Mouse (Mus musculus) c-Kit-negative CD71-positive TER-119-positive erythroid progenitor cells, embryonic 14.5 days (primary cell): ENCODE measurements around the gene Ksr2.

ENCODE experiments used
- DNase-seq: peaks from one replicate; pipeline ENCODE4 v3.0.0-alpha.2; 2013; ENCODE audit warnings: low read depth, low spot score

The Ksr2 gene

GRCm38 (mm10) chr5:117689840-117690239 is 276.0 kb downstream of the Ksr2 start:
- no peak for DNase-seq

DNA sequence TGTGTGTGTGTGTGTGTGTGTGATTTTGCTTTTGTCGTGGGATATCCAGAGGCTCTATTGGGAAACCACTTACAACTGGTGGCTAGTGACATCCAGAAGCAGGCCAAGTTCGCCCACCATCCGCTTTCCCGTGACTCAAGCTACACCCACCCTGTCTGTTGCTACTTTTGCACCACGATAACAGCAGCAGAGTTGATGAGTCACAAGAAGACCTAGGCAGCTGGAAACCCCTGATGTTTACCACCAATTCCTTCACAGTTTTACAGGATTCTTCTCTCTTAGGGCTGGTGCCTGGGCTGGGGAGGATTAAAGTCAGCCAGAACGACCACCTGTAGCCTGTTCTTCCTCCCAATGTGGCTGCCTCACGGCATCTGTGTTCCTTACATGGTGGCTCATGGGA is 277.5 kb downstream of the Ksr2 start:
- no peak for DNase-seq

DNA sequence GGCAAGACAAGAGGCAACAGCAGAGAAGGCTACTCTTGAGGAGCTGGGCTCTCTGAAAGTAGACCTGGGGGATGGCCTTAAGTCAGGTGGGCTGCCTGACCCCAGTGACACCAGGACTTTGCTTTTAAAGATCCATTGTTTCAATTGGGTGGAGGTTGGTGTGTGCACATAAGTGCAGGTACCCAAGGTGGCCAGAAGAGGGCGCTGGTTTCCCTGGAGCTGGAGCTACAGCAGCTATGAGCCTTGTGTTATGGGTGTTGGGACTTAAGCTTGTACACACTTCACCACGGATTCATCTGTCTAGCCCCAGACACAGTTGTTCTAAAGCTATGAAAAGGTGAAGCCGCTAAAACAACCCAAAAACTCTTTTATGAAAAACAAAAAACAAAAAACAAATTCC is 279.8 kb downstream of the Ksr2 start:
- DNase-seq, result no peak

DNA sequence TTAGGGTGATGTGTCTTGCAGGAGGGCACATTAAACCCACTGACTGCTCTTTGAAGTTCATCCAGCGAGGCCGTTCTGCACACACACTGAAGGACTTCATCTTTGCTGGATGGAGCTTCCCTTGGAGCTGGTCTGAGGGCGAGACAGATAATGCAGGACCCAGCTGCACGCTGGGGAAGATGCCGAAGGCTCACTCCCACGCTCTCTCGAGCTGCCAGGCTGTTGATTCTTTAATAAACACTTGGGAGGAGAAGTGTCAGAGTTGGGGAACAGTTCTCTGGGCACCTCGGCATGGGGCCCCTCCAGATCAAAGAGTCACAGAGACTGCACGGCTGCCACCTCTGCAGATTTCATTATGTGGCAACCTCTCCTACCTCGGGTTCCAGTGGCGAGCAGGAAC is 280.8 kb downstream of the Ksr2 start:
- no peak for DNase-seq

DNA sequence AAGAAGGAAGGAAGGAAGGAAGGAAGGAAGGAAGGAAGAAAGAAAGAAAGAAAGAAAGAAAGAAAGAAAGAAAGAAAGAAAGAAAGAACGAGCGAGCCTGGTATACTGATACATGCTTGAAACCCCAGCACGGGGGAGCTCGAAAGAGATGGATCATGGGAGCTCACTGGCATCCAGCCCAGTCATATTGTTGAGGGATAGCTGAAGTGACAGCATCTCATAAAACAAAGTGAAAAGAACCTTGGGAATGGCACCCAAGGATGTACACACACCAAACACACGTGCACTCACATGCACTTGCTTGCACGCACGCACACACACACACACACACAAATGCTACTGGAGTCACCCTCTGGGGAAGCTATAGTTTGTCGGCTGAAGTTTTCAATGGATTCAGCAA is 282.6 kb downstream of the Ksr2 start:
- DNase-seq, result no peak

DNA sequence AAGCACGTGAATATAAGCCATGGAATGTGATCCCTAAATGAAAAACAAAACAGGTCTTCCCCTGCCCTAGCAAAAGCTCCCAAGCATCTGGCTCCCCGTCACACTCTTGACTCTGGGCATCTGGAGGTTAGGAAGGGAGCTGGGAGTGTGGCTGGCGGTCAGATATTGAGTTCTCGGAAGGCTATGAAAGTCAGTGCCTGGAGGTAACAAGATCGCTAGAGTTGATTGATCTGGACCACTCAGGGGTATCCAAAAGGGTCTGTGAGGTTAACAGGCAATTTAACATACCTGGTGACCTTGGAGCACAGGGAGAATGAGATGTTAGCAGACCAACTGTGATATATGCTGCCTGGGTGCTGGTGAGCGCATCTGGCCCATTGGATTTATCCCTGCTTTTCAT is 283.8 kb downstream of the Ksr2 start:
- DNase-seq, result no peak

DNA sequence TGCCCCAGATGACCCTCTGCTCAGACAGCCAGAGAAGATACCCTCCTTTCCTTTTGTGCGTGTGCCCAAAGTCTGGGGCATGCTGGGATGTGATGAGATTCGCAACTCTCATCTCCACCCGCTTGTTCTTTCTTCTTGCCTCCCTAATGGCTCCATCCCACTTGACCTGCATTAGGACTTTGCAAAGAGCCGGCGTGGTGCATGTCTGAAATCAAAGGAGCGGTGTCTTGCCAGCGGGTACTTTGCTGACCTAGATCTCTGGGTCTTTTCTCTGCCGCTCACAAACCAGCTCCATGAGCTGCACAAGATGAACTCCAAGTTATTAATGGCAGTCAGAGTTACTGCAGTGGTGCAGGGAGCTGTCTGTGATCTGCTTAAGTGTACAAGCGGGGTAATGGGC is 290.6 kb downstream of the Ksr2 start:
- no peak for DNase-seq

DNA sequence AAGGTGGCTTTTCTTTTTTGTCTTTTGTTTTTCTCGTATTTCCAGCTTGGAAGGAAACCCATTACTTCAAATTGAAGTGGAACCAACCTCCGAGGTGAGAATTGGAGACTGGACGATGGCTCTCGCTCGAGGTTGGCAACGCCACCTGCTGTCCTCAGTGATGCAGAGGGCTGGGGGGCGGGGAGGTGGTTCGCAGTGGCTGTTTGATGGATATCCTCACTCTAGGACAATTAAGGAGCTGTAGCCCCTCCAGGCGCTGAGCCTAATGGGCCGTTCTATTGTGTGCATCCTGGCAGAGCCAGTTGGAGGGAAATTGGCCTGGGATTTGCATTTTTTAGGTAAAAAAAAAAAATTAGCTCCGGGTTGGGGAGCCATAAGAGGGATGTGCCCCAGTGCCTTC is 292.8 kb downstream of the Ksr2 start:
- DNase-seq, result no peak

- DNase-seq, result no peak
Measured at GRCm38 (mm10) chr5:117709306-117709705, 295.5 kb downstream of the Ksr2 start.

GRCm38 (mm10) chr5:117711636-117712035 is 297.8 kb downstream of the Ksr2 start:
- no peak for DNase-seq

- no peak for DNase-seq
Measured at GRCm38 (mm10) chr5:117712207-117712606, 298.4 kb downstream of the Ksr2 start.

- no peak for DNase-seq
Measured at GRCm38 (mm10) chr5:117717120-117717519, 303.3 kb downstream of the Ksr2 start.

DNA sequence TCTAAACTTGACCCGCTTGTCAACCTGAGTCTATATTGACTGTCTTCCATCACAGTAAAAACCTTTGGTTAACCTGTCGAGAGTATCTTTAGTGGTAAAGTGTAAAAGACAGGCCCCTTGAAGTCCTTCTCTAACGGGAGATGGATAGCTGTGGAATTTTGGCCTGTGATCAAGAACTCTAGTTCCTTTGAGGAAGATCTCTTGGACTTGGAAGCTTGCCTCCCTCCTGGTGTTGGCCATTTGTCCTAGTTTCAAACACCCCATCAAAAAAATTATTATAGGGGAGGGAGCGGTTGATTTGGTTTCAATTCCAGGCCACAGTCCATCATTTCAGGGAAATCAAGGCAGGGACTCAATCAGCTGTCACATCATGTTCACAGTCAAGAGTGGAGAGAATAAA is 309.5 kb downstream of the Ksr2 start:
- DNase-seq, result no peak

- no peak for DNase-seq
Measured at GRCm38 (mm10) chr5:117726548-117726947, 312.7 kb downstream of the Ksr2 start.

DNA sequence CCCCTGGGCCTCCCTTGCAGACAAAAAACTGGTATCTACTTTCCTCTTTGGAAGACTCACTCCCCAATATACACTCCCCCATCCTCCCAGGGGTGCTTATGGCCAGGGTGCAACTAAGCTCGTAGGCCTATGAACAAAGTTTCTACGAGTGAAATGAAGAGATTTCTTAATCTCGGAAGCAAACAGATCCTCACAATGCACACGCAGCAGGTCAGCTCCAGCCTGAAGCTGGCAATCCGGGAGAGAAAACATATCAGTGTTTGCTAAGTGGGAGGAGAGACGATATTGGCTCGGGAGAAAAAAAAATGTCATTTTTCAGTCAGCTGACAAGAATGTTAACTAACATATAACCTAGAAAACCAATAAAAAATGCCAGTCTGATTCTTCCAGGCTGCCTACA is 313.3 kb downstream of the Ksr2 start:
- DNase-seq, result no peak

DNA sequence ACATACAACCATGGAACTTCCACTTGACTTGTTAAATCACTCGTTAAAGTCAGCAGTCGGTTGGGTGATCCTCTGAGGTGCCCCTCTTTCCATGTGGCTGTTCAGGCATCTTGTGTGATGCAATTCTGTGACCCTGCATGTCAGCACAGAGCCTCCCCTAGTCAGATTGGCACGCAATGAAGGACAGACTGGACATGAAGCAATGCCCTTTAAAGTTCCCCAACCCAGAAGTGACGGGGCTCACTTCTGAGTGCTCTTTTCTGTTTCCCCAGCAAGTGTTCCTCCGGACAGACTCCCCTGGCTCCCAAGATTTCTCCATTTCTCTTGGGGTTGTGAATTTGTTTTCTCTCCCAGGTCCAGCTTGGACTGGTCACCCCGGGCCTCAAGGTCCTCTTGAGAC is 317.5 kb downstream of the Ksr2 start:
- DNase-seq, result no peak

DNA sequence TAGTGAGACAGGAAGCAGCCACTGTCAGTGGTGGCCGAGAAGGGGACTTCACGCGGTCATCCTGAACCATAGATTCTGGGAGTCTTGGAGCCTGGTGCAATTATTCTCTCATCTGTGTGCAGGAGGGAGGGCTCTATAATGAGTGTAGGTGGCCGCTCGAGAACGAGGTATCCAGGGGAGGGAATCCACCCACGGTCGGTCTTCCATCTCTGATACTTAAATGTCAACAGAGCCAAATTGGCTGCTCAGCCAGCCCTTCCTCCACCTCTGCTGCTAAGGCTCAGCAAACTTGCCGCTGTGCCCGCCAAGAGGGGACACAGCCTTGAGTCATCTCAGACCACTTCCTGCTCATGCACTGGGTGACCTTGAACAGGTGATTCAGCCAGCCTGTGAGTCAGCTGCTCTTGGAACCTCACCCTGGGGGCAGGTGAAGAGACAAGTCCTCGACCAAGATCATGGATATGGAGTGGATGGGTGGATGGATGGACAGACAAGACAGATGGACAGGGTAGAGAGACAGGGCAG is 330.9 kb downstream of the Ksr2 start:
- DNase-seq, result no peak

DNA sequence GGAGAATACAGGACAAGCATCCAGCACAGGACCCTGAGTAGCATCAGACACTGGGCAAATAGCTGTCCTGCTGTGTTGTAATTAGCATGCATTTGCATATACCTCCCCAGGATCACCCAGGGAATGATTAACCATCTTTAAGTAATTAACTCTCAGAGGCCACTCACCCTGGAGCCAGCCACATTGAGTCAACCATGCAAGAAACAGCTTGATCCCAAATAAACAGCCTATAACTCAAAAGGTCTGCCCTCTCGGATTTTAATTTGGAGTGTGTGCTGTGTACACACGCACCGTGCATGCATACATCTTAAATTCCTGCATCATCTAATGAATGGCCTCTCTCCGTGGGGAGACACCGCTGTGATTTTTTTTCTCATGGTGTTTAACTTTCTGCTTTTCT is 335.6 kb downstream of the Ksr2 start:
- no peak for DNase-seq

- DNase-seq, result no peak
Measured at GRCm38 (mm10) chr5:117757696-117758482, 344.1 kb downstream of the Ksr2 start.

GRCm38 (mm10) chr5:117761181-117761832 is 347.5 kb downstream of the Ksr2 start:
- no peak for DNase-seq

DNA sequence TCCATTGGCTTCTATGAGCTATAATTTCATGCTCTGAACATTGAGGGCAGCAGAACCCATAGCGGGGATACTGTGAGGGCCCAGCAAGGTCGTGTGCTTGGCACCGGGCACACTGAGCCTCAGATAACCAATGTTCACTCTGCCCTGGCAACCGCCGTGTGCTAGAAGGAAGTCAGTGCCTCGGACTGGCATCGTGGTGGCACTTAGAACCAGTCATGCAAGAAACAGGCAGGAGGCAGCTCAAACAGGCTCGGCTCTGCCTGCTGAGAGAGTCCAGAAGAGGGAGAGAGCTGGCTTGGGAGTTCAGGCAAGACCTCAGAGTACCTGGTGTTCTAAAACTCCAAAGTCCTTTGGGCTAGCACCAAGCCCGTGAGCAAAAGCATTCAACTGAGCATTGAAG is 350.7 kb downstream of the Ksr2 start:
- no peak for DNase-seq

DNA sequence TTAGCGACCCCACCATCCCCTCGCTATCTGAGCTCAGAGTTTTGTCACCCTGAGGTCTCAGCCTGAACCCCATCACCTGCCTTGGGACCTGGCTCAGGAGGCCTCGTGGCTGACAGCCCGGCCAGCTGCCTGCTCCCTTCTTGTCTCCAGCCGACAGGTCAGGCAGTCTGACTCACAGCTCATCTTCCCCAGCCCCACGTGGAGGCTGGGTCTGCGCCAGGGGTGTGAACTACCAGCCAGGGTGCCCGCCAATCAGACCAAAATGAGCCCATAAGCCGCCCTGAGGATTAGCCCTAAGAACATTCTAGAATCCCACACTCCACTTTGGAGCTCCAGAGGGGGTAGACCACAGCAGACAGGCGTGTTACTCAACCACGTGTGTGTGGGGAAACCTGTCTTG is 365.4 kb downstream of the Ksr2 start:
- DNase-seq, result no peak

DNA sequence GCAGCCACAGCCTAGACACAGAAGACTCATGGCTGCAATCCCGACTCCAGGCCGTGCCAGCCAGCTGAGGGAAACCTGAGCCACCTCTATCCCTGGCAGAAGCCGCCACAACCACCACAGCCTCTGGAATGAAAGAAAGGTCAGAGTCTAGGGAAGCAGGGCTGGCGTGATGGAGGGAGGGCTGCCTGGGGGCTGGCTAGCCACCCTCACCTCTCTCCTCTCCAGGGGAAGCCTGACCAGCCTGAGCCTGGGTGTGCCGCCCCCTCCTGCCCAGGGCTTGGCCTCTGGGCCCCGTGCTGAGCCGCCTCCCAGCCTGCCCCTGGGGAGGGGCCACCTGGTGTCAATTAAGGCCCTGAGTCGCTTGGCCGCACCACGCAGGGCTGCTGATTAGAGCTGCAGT is 366.9 kb downstream of the Ksr2 start, which contains the start of gene Nos1:
Gene Nos1, plus strand, starts transcription at position 352 of the 400 bp plus-strand sequence.
- DNase-seq, result no peak
